Mouse (Mus musculus): Measurements from ENCODE around the gene 1700024G13Rik. TPM values are rescaled to one million over a fixed set of nuclear protein-coding genes. Genes with fewer than 3 reads are reported as not detected.

The 1700024G13Rik gene
- polyA plus RNA-seq, 1 experiment = not detected

- Histone ChIP-seq H3K27me3 (replicated peaks; ENCODE audit: control insufficient read depth, insufficient read depth, low read length) (no peaks in the 10 kb centered on the region), H3K4me3 (ENCODE audit: insufficient read depth, low read depth, low read length) (no peak overlapping the region), H3K27ac (ENCODE audit: insufficient read depth, low read depth, low read length) (no peak overlapping the region), H3K4me1 (ENCODE audit: control insufficient read depth, insufficient read depth, low read length) (no peaks in the 10 kb centered on the region), H3K36me3 (ENCODE audit: control insufficient read depth, insufficient read depth, low read length) (no peaks in the 10 kb centered on the region)
- peak; percentile 22 for DNase-seq
- 48% methylated on average over 9 of the region's 9 CpGs for WGBS
- TF ChIP-seq POLR2A (IDR thresholded peaks at IDR 0.05; ENCODE audit: low read depth, low read length) (no peak), CTCF (conservative IDR thresholded peaks at IDR 0.05; ENCODE audit: insufficient read depth, insufficient read length, low read depth, low read length) (no peak)
Measured at GRCm38 (mm10) chr14:32327366-32327765, 60.8 kb downstream of the 1700024G13Rik start.

Other genes with a start within 250 kb of the 1700024G13Rik start
- not detected in 2 replicates for gene Msmb, start 246.4 kb downstream of the 1700024G13Rik start, polyA plus RNA-seq (2012; rRNA removed)
- 56.0 and 57.2 TPM in 2 replicates for gene Ncoa4, start 228.5 kb downstream of the 1700024G13Rik start, polyA plus RNA-seq (2012; rRNA removed)
- gene Timm23, start 186.5 kb downstream of the 1700024G13Rik start, polyA plus RNA-seq (2012; rRNA removed) = 189 and 213 TPM in 2 replicates
- gene Parg, start 186.4 kb downstream of the 1700024G13Rik start, polyA plus RNA-seq (2012; rRNA removed) = 4.3 and 6.9 TPM in 2 replicates
- gene Ogdhl, start 66.4 kb downstream of the 1700024G13Rik start, polyA plus RNA-seq (2012; rRNA removed) = 10.8 and 11.6 TPM in 2 replicates
- not detected in 2 replicates for gene Slc18a3, start 76.5 kb upstream of the 1700024G13Rik start, polyA plus RNA-seq (2012; rRNA removed)
- not detected in 2 replicates for gene Chat, start 77.6 kb upstream of the 1700024G13Rik start, polyA plus RNA-seq (2012; rRNA removed)
- gene Ercc6, start 125.1 kb upstream of the 1700024G13Rik start, polyA plus RNA-seq (2012; rRNA removed) = 3.4 and 4.0 TPM in 2 replicates
- gene Prrxl1, start 211.0 kb upstream of the 1700024G13Rik start, polyA plus RNA-seq (2012; rRNA removed) = not detected in 2 replicates